Mouse (Mus musculus) heart, adult 2 months (tissue): ENCODE measurements around the gene Lrrc8d. TPM values are rescaled to one million over a fixed set of nuclear protein-coding genes. Genes with fewer than 3 reads are reported as not detected.

Experiments used
- DNase-seq, 2 experiments: peaks; one replicate each; pipeline ENCODE4 v3.0.0; 2021
- H3K27ac ChIP-seq: fragments of 200-600 bp; 2 replicates; pipeline ENCODE4 v1.8.1; 2022
- H3K27me3 ChIP-seq: fragments of 200-500 bp; 2 replicates; pipeline ENCODE4 v1.6.1; 2012; ENCODE audit warnings: mild to moderate bottlenecking, low read length, inconsistent platforms, mixed read lengths; ENCODE audit not compliant: control insufficient read depth, insufficient read depth
- H3K36me3 ChIP-seq: fragments of 200-500 bp; 2 replicates; pipeline ENCODE4 v1.6.1; 2012; ENCODE audit warnings: low read length, inconsistent platforms; ENCODE audit not compliant: control insufficient read depth, insufficient read depth
- H3K4me1 ChIP-seq: fragments of 200-500 bp; 2 replicates; pipeline ENCODE4 v1.6.1; 2011; ENCODE audit warnings: low read length; ENCODE audit not compliant: control insufficient read depth, insufficient read depth
- H3K4me3 ChIP-seq: fragments of 200-600 bp; 2 replicates; pipeline ENCODE4 v1.8.1; 2022
- H3K79me2 ChIP-seq: fragments of 200-500 bp; replicated peaks from 2 replicates; pipeline ENCODE4 v1.6.1; 2012; ENCODE audit warnings: mild to moderate bottlenecking, inconsistent platforms, low read length, moderate library complexity, mixed read lengths; ENCODE audit not compliant: control insufficient read depth, insufficient read depth
- H3K9ac ChIP-seq: fragments of 200-500 bp; 2 replicates; pipeline ENCODE4 v1.6.1; 2012; ENCODE audit warnings: low read depth, mild to moderate bottlenecking, control low read depth, inconsistent platforms, low read length, mixed read lengths
- CTCF ChIP-seq: fragments of 200-600 bp; IDR thresholded peaks from 2 replicates; pipeline ENCODE4 v1.8.1; 2022; ENCODE audit warnings: antibody characterized with exemption, mild to moderate bottlenecking, moderate library complexity
- EP300 ChIP-seq: fragments of 200-500 bp; IDR thresholded peaks from 2 replicates; pipeline ENCODE4 v1.6.1; 2011; ENCODE audit warnings: low read depth, low read length, control low read depth; ENCODE audit not compliant: insufficient read depth
- POLR2A ChIP-seq: fragments of 200-500 bp; IDR thresholded peaks from 2 replicates; pipeline ENCODE4 v1.6.1; 2011; ENCODE audit warnings: mild to moderate bottlenecking, low read depth, low read length, control low read depth; ENCODE audit not compliant: insufficient read depth
- WGBS: fragments of 180-500 bp; shearing (Covaris S2); methylation state at CpG from one replicate; pipeline ENCODE4 v1.1.7; 2018; 5-methylcytosine and 5-hydroxymethylcytosine counted together
- intact Hi-C: fragments of 180-260 bp; cut with DNase I; formaldehyde crosslinking; loops from one replicate; pipeline ENCODE4 v1.15.1; 2025
- polyA plus RNA-seq: library from polyadenylated mRNA; depleted of rRNA; stranded (reverse); fragments of >200 nt; gene quantifications from 2 replicates; pipeline ENCODE4 v1.2.3, GENCODE M21; 2012
- total RNA-seq, 2 experiments: library from RNA; stranded (reverse); gene quantifications; 2 replicates each; pipeline ENCODE4 v1.2.3; 2021

Gene Lrrc8d
- total and polyA plus RNA-seq, 3 experiments = 4.3 to 8.8 (median 8.0) TPM

- intact Hi-C loops = no loop called here
- Histone ChIP-seq H3K36me3 (peaks cover 2% of the 10 kb centered on the region; the same call in 1 of the 2 replicates), H3K79me2 (no peaks in the 10 kb centered on the region), H3K9ac (no peak overlapping the region), H3K27me3 (no peaks in the 10 kb centered on the region), H3K4me3 (no peak overlapping the region), H3K4me1 (peaks cover 5% of the 10 kb centered on the region), H3K27ac (no peak overlapping the region)
- DNase-seq = no peak
- TF ChIP-seq CTCF (no peak), EP300 (no peak), POLR2A (no peak)
- WGBS = 92% methylated on average over 5 of the region's 5 CpGs
Measured at GRCm38 (mm10) chr5:105765386-105765785, 65.6 kb downstream of the Lrrc8d start.

GRCm38 (mm10) chr5:105776368-105776767 is 76.6 kb downstream of the Lrrc8d start:
- Histone ChIP-seq H3K4me1 (peaks cover 1% of the 10 kb centered on the region; the same call in 1 of the 2 replicates), H3K9ac (no peak overlapping the region), H3K27me3 (no peaks in the 10 kb centered on the region), H3K4me3 (no peak overlapping the region), H3K36me3 (no peaks in the 10 kb centered on the region), H3K27ac (no peak overlapping the region), H3K79me2 (no peaks in the 10 kb centered on the region)
- no peak for DNase-seq
- intact Hi-C loops = no loop called here
- 67% methylated on average over 5 of the region's 5 CpGs for WGBS
- TF ChIP-seq CTCF (no peak), EP300 (no peak), POLR2A (no peak)

GRCm38 (mm10) chr5:105776978-105777593 is 77.3 kb downstream of the Lrrc8d start:
- no peak for DNase-seq
- Histone ChIP-seq H3K9ac (no peak overlapping the region), H3K79me2 (no peaks in the 10 kb centered on the region), H3K27ac (no peak overlapping the region), H3K27me3 (no peaks in the 10 kb centered on the region), H3K4me1 (peaks cover 1% of the 10 kb centered on the region; the same call in 1 of the 2 replicates), H3K36me3 (no peaks in the 10 kb centered on the region), H3K4me3 (no peak overlapping the region)
- no peak for TF ChIP-seq POLR2A
- TF ChIP-seq CTCF = no peak
- no peak for TF ChIP-seq EP300
- intact Hi-C loops = no loop called here
- 59% methylated on average over 12 of the region's 12 CpGs for WGBS

- no peak for DNase-seq
- H3K9ac ChIP-seq = no peak overlapping the region
- H3K4me3 ChIP-seq = no peak overlapping the region
- no peak for TF ChIP-seq POLR2A
- no peak for TF ChIP-seq CTCF
- no peak for TF ChIP-seq EP300
- no peaks in the 10 kb centered on the region for H3K27me3 ChIP-seq
- WGBS = 69% methylated on average over 8 of the region's 8 CpGs
- no peak overlapping the region for H3K27ac ChIP-seq
- intact Hi-C loops = no loop called here
- H3K4me1 ChIP-seq = peaks cover 1% of the 10 kb centered on the region; the same call in 1 of the 2 replicates
- H3K79me2 ChIP-seq = no peaks in the 10 kb centered on the region
- H3K36me3 ChIP-seq = no peaks in the 10 kb centered on the region
Measured at GRCm38 (mm10) chr5:105777645-105778044, 77.9 kb downstream of the Lrrc8d start.

GRCm38 (mm10) chr5:105778189-105778588 is 78.4 kb downstream of the Lrrc8d start:
- WGBS = 86% methylated on average over 8 of the region's 8 CpGs
- H3K4me1 ChIP-seq = peaks cover 1% of the 10 kb centered on the region; the same call in 1 of the 2 replicates

GRCm38 (mm10) chr5:105778723-105779122 is 79.0 kb downstream of the Lrrc8d start:
- DNase-seq = no peak
- no peak overlapping the region for H3K9ac ChIP-seq
- WGBS = 58% methylated on average over 3 of the region's 3 CpGs
- peaks cover 1% of the 10 kb centered on the region; the same call in 1 of the 2 replicates for H3K4me1 ChIP-seq
- no peaks in the 10 kb centered on the region for H3K27me3 ChIP-seq
- H3K36me3 ChIP-seq = no peaks in the 10 kb centered on the region
- intact Hi-C loops = no loop called here
- H3K27ac ChIP-seq = 0 out of 2 replicates have a peak overlapping the region, but pooled peaks have one; percentile 11
- no peaks in the 10 kb centered on the region for H3K79me2 ChIP-seq
- no peak overlapping the region for H3K4me3 ChIP-seq
- TF ChIP-seq POLR2A = no peak
- no peak for TF ChIP-seq EP300
- TF ChIP-seq CTCF = no peak

More at GRCm38 (mm10) chr5:105778189-105778588, 78.4 kb downstream of the Lrrc8d start:
- Histone ChIP-seq H3K9ac (no peak overlapping the region), H3K4me3 (no peak overlapping the region), H3K27me3 (no peaks in the 10 kb centered on the region), H3K36me3 (no peaks in the 10 kb centered on the region), H3K27ac (no peak overlapping the region), H3K79me2 (no peaks in the 10 kb centered on the region)
- TF ChIP-seq CTCF (no peak), POLR2A (no peak), EP300 (no peak)
- no peak for DNase-seq
- intact Hi-C loops = no loop called here
